Mouse (Mus musculus) cerebral cortex, adult 2 months (tissue): Measurements from ENCODE around the gene Gm20425.

ENCODE experiments used
- WGBS: fragments of 180-500 bp; shearing (Covaris S2); methylation state at CpG from one replicate; pipeline ENCODE4 v1.1.7; 2018; 5-methylcytosine and 5-hydroxymethylcytosine counted together

Gene Gm20425

DNA sequence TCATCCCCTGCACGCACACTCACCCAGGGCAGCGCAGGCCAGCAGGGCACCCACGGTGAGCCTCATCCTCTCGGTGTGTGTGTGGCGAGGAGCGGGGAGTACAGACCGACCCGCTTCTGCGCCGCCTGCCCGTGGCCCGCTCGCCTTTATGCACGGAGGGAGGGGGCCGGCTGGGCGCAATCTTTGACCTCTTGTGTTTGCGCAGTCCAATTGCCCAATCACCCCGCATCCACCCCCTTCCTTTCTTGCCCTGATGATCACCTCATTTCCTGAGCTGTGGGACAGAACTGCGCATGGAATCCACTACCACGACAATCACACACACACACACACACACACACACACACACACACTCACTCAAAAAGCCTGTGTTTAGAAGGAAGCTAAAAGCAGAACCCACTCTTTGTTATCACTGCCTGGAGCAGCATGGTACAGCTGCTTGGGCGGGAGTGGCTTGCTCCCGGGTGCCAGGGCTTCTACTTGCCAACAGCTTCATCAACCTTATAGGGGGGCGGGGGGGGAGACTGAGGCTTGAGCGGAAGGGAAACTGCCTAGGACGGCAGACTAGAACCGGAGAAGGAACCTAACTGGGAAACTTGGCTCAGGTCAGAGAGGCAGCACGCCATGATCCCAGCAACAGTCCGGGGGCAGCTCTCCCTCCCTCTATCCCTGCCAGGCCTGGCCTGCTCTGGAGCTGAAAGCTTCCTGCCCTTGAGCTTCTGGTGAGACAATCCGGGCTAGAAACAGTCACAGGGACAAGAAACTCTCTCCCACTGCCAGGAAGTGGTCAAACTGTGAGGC is at the start of gene Gm20425, which contains the start of gene Trf:
Gene Gm20425, minus strand, starts transcription at position 157 of the 801 bp plus-strand sequence.
Gene Trf, minus strand, starts transcription at position 294 of the 801 bp plus-strand sequence.
- WGBS = 35% methylated on average over 29 of the region's 29 CpGs

DNA sequence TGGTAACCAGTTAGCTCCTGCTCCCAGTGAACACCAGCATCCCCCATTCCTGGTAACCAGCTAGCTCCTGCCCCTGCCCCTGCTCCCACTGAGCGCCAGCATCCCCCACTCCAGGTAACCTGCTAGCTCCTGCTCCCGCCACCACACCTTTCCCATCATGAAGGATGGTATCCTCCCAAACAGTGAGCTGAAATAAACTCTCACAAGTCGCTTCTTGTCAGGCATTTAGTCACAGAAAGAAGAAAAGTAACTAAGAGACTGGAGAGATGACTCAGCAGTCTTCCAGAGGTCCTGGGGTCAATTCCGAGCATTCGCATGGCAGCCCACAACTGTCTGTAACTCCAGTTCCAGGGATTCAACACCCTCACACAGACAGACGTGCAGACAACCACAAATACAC is 46.8 kb upstream of the Gm20425 start:
- WGBS = 94% methylated on average over 6 of the region's 6 CpGs

DNA sequence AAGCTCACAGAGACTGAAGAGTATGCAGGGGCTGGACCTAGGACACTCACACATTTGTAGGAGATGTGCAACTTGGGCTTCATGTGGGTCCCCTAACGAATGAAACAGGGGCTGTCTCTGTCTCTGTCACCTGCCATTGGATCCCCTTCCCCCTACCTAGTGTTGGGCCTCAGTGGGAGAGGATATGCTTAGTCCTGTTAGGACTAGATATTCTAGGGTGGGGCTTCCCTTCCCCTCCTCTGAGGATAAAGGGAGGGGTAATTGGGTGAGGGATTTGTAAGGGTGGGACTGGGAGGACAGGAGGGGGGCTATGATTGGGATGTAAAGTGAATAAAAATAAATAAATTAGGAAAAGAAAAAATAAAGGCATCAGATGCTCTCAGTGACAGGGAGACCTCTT is 45.6 kb upstream of the Gm20425 start:
- 97% methylated on average over 1 of the region's 1 CpGs for WGBS

DNA sequence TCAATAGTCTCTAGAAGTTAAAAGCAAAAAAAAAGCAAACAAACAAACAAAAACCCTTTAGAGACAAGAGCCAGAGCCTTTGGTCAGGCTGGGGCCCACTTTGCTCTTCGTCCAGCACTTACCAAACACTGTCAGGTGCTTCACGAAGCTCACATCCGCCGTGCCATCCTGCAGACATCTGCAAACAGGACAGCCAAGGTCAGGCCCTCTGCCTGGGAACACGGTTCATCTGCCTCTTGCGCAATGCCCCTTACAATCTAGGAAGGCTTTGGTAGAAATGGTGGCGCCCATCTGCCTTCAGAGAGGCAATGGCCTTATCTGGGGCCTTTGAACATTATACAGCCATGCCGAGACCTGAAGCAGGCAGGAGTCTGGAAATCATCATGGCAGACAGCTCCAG is 44.7 kb upstream of the Gm20425 start:
- WGBS = 94% methylated on average over 8 of the region's 8 CpGs

DNA sequence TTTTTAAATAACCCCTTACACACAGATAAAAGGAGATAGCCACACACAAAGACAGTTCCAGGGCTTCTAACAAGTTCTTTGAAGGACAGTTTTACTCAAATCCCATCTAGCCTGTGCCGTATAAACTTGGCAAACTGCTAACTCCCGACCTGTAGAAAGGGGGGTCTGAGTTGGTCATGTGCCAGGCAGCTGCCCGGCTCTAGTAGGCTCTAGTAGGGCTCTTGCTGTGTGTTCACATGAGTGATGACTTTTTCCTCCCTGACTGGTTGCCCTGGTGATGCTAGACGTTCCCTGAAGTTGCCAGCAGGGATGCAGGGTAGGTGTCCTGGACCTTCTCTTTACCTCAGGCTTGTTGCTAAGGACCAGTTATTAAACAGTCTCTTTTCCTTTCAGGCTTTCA is 41.0 kb upstream of the Gm20425 start:
- 23% methylated on average over 4 of the region's 4 CpGs for WGBS

DNA sequence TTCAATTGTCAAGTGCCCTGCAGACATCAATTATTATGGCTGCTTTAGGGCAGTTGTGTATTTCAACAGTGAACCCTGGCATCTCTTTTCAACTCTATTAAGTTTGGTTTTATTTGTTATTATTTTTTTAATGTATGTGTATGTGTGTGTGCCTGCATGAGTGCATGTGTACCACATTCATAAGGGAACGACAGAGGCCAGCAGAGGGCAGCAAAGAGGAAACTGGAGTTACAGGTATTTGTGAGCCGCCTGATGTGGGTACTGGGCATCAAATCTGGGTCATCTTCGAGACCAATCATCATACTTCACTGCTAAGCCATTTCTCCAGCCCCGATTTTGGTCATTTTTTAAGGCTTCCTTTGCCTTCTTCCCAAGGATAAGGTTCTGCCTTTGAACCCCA is 35.7 kb upstream of the Gm20425 start:
- WGBS = 87% methylated on average over 4 of the region's 4 CpGs

DNA sequence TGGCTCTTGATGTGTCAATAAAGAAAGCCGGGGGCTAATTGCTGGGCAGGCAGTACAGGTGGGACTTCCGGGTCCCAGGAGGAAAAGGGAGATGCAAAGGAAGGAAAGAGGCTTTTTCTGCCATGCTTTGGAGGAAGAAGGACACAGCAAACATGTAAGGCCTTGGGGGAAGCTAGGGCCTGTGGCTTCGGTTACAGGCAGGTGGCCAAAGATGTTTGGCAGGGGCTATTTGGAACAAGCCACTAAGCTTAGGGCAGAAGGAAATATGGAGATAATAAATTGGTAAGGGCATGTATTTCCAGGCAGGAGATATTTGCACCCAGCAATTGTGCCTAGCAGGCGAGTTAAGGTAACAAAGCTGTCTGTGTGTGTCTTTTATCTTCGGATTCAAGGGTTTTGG is 22.8 kb upstream of the Gm20425 start:
- 78% methylated on average over 5 of the region's 5 CpGs for WGBS

DNA sequence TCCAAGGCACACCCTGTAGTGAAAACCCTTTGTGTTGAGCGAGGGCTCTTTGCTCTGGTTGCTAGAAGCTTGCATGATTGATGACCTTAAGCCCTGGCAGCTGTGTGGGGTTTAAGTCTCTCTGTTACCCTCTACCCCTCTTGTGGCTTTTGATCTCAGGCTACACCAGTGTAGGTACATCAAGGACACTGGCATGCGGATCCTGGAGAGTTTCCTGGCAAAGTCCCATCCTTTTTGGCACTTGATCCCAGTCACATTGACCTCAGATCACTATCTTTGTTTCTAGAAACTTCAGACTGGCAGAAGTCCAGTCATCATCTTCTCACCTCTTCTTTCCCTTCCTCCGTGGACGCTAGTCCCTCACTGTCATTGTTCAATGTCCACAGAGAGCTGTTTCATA is 18.5 kb upstream of the Gm20425 start:
- WGBS = 59% methylated on average over 4 of the region's 4 CpGs

DNA sequence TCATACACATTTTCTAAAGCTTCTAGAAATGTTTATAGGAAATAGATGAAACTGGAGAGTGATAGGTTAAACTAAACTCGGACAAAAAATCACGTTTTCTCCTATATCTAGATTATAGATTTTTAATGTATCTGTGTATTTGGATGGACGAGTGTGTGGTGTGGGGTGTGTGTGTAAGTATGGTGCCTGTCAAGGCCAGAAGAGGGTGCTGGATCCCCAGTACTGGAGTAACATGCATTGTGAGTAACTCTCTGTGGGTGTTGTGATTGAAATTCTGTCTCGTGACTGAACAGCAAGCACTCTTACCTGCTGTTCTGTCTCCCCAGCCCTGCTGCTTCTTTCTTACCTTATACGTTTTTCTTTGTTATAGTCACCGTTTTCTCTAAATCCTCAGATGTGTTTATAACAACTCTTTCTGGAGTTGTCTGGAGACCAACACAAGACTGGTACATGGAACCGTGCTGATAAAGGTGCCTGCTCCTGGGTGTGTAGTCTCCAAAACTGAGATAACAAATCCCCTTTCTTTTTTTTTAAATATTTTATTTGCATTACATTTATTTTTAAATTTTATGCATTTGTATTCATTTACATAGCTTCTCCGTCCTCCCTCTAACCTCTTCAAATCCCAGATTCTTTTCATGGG is 16.5 kb upstream of the Gm20425 start:
- WGBS = 80% methylated on average over 8 of the region's 8 CpGs

DNA sequence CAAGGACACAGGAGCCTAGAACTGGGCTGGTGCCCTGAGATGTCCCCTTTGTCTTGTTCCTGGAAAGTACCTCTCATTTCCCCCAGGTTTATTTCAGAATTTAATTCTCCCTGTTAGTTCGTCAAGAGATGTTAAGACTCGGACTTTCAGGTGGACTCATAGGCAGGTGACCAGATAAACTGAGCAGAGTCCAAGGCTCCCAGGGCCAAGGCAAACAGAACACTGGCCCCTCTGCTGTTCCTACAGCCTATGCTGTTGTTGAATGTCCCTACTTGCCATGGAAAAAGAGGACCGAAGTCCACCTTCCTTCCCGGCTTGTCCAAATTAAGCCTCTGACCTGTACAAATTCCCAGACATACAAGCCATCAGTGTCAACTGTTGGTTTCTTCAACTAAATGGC is 13.5 kb upstream of the Gm20425 start:
- 99% methylated on average over 4 of the region's 4 CpGs for WGBS

DNA sequence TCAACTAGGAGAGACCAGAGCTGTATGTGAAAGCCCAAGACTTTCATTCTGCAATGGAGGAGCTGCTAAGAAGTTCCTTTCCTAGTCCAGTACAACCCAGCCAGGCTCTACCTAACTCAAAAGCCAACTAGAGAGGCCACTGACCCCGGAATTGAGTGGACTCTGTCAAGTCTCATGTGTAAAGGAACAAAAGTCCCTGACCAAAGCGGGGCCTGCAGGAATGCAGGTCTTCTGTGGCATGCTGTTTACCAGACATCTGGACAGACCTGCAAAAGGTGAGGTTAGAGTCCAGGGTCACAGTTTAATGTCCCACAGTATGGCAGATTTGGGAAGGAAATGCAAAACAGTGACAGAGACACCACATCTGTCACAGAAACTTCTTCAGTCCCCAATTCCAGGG is 11.1 kb upstream of the Gm20425 start:
- WGBS = 90% methylated on average over 2 of the region's 2 CpGs

DNA sequence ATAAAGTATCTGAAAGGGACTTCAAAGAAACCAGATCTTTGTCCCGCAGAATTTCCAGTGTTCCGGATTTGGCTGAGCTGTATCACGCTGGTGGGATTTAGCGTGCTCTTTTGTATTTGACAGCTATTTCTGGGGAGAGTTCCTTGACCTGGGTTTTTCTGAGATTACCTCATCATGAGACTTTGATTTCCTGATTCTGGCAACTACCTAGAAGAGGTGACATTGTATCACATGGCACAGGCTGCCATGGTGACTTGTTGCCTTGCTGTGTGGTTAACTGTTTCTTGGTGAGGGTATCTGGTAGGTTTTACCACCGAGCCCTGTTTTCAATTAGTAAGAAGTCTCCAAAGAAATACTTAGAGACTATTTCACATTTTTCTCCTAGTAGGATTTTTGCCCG is 9.4 kb upstream of the Gm20425 start:
- WGBS = 95% methylated on average over 6 of the region's 6 CpGs

DNA sequence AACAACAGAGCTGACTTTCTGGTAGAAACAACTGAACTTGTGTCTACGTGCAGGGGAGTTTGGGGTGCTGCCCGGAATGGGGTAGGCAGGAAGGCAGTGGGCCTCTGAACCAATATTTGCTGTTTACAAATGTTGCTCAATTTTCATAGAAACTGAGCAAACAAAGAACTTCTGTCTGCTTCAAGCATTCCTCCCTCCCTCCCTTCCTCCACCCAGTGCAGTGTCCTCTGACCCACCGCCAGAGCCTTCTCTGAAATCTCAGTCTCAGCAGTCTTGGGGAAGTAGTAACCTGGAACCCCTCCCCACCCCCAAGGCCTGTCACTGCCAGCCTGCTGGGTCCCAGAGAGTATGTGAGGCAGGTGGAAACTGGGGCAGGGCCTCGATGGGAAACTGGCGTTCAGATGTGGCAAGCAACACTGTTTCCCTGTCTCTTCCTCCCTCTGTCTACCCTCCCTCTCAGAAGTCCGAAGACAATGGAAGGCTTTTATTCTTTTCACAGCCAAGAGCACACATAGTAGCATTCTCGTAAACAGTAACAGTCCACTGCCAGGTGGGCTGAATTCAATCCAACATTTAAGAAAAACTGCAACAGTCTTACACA is 4.6 kb upstream of the Gm20425 start:
- 53% methylated on average over 7 of the region's 7 CpGs for WGBS

DNA sequence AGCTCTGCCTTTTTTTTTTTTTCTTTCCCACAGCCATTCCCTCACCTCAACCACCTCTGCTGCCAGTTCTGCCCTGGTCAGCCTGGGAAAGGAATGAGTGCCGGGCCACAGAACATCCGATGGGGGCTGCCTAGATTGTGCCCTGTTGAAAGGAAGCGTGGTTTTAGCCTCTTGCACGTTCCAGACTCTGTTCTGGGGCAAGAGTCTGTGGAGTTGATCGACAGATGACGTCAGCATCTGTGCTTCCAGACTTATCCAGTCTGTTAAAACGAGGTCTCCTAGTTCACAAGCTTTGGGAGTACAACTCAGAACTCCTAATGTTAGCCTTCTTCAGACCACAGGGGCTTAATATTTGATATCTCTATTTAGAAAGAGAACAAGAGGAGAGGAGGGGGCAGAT is 4.0 kb upstream of the Gm20425 start:
- 71% methylated on average over 7 of the region's 7 CpGs for WGBS

DNA sequence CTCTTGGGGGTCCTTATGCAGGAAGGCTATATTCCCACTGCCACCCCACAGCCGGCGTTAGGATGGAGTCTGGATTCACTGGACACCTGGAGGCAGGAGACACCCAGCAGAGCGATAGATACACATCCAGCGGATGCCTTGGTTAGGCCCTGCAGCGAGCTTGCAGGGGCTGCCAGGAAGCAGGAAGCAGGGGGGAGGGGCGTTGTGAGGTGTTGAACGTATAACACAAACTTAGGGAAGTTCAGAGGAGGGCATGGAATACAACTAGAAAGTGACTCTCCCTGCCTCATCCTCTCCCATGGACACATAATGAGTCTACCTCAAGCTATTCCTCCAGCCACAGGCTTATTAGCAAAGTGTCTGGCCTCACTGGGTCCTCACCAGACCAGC is 2.9 kb upstream of the Gm20425 start:
- WGBS = 79% methylated on average over 7 of the region's 7 CpGs

DNA sequence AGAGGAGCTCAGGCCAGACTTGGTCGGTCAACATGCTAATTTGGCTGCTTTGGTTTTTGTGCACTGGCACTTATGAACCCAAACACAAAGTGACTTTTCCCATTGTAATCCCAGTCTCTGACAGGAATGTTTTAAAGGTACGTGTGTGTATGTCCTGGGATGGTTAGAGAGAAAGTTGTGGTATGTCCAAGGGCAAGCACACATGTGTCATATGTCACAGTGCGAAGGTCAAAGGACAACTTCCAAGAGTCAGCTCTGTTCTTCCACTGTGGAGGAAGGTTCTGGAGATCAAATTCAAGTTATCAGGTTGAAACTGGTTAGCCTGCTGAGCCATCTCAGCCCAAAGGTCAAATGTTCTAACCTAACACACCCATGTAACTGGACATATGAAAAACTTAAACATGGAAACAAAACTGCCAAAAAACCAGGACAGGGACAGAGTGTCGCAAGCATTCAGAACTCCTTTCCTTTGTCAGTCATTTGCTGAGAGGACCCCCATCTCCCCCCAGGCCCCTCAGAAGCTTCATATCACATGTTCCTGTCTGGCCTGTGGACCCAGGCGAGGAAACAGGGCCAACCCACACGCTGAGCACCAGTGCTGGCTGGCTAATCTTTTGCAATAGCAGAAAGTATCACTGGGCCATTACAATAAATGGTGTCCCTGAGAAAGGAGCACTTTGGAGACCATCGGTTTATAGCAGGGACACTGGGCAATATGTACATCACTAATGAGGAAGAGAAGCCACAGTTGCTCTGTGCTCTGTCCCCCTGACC is 2.3 kb upstream of the Gm20425 start:
- WGBS = 91% methylated on average over 7 of the region's 7 CpGs

DNA sequence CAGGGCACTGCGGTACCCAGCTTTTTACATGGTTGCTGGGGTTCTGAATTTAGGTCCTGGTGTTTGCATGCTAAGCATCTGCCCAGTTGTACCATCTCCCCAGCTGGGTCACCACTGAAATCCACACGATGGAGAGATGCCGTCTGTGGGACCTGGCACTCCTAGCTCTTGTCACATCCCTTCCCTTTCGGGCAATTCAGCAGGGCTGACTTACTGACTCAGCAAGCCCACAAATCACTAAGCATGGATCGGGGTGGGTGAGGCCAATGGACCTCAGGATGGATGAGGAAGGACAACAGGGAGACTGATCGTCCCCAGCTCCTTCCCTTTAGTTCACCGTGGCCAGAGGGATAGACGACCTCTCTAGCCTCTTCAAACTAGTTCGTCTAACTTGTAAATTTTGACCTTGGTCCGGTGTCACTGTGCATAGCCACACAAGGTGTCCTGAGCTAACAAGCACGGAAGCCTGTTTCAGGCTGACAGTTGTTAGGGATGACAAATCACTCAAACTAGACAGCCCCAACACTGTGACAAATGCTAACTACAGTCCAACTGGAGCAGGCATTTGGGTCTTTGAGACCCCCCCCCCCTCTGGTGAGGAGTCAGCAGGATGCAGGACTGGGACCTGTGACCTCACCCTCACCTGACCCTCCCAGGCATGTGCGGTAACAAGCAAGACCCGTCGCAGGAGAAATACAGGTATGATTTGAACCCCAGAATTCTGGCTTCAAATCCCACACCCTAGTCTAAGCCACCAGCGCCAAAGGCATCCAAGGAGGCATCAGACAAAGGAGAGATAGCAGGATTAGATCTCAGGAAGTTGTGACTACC is 855 bp downstream of the Gm20425 start:
- 78% methylated on average over 15 of the region's 15 CpGs for WGBS

DNA sequence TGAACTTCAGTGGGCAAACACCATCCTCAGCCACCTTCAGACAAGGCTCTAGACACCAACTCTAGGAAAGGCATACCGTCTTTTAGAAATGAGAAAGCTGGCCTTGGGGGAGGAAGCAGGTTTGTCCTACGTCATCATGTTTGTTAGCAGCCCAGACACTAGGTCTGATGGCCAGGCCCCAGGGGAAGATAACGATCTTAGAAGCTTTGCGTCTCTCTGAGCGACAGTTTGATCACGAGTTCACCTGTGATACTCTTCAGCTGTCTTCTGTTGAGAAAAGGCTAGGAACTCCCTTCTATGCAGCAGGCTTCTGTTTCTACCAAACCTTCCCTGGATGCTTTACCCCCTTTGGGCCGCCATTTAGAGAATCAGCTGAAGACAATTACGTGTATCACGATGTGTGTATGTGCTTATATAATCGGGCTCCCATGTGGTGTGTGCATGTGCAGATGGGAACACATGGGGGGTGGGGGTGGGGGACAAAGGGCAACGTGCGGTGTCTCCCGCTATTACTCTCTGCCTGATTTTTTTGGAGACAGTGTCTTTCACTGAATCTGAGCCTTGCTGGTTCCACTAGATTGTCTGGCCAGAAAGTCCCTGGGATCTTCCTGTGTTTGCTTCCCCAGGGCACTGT is 1.6 kb downstream of the Gm20425 start:
- 76% methylated on average over 13 of the region's 13 CpGs for WGBS

DNA sequence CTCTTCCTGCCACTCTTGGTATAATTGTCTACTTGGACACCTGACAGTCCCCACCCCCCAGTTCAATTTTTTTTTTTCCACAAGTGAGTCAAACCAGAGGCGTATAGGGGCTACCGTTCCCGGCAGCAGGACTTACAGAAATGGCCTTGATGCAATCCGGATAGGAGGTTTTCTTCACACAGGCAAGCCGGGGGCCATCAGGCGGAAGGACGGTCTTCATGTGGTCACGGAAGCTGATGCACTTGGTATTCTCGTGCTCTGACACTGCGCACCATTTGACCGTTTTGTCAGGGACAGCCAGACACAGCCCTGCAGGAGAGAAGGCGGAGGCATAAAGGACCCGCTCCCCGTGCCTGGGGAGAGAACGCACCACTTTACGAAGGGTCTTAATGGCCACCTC is 2.3 kb downstream of the Gm20425 start:
- 89% methylated on average over 16 of the region's 16 CpGs for WGBS

DNA sequence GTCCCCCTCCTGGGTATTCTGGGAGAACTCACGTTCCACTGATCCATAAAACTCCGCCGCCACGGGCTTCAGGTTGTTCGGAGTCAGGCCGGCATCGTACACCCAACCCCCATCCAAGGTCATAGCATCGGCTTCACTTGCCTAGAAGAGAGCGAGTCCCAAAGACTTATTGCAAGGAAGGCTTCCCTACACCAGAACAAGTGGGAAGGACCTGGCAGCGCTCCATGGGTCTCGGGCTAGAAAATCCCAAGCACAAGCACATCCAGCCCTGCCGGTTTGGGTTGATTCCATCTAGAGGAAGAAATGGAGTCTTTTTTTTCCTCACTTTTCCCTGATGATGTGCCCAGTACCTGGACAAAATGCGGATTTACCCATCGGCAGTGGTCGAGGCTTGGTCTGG is 3.3 kb downstream of the Gm20425 start:
- WGBS = 86% methylated on average over 15 of the region's 15 CpGs

DNA sequence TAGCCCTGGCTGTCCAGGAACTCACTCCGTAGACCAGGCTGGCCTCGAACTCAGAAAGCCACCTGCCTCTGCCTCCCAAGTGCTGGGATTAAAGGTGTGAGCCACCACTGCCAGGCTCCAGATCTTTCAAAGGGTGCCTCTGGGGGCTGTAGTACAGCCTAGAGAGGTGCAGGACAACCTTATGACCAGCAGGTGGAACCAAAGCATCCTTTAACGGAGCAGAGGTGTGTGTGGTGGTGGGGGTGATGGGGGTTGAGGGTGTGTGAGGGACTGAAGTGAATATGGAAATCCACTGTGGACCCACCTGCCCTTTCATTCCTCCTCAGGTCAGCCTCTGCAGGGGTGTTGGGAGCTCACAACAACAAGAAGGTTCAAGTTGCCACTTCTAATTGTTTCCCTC is 4.6 kb downstream of the Gm20425 start:
- WGBS = 71% methylated on average over 3 of the region's 3 CpGs
